Mouse (Mus musculus) CH12.LX (cell line): ENCODE measurements at regions not wholly inside any gene's neighbourhood (a gene's known extent, or its start where the extent isn't known, plus 50 kb on each side); places are given as distances from the start of the nearest gene placed in this dataset.

Experiments used
- DNase-seq: peaks from one replicate; pipeline ENCODE4 v3.0.0-alpha.2; 2013; ENCODE audit errors: extremely low read depth
- H3K27ac ChIP-seq: 2 replicates; pipeline ENCODE4 v1.5.1; 2012; ENCODE audit warnings: low read depth, mild to moderate bottlenecking, control low read depth, moderate library complexity; ENCODE audit not compliant: insufficient read depth
- H3K27me3 ChIP-seq: replicated peaks from 2 replicates; pipeline ENCODE3; 2012; ENCODE audit warnings: inconsistent platforms
- H3K36me3 ChIP-seq, 2 experiments: replicated peaks in 1 of 2; 2 replicates each; pipeline versions ENCODE3 to v1.6.1; 2012; ENCODE audit warnings: inconsistent platforms in 1 of 2, low read length in 1 of 2, mild to moderate bottlenecking in 1 of 2, mixed read lengths in 1 of 2, moderate library complexity in 1 of 2; ENCODE audit not compliant: control insufficient read depth in 1 of 2, insufficient read depth in 1 of 2
- H3K4me1 ChIP-seq, 2 experiments: 2 replicates each; pipeline ENCODE4 v1.6.1; 2012; ENCODE audit warnings: inconsistent platforms in 1 of 2, moderate library complexity in 1 of 2; ENCODE audit not compliant: insufficient read depth in 2 of 2, control insufficient read depth in 1 of 2
- H3K4me2 ChIP-seq: 2 replicates; pipeline ENCODE4 v1.6.1; 2012; ENCODE audit warnings: low read depth, mild to moderate bottlenecking, control low read depth; ENCODE audit not compliant: poor library complexity, insufficient read depth, severe bottlenecking
- H3K4me3 ChIP-seq, 3 experiments: fragments of 150-350 bp in 1 of 3; sonication (generic) in 1 of 3; replicated peaks in 1 of 3; 2 replicates each; pipeline versions ENCODE3 to v1.5.1; 2011 to 2012; ENCODE audit warnings: low read depth in 2 of 3, low read length in 2 of 3, mild to moderate bottlenecking in 2 of 3, moderate library complexity in 2 of 3, control low read depth in 1 of 3, improper control_type of control experiment in 1 of 3, inconsistent platforms in 1 of 3, mixed read lengths in 1 of 3; ENCODE audit not compliant: poor library complexity in 1 of 3
- H3K79me2 ChIP-seq: replicated peaks from 2 replicates; pipeline ENCODE4 v1.6.1; 2012; ENCODE audit warnings: mild to moderate bottlenecking, moderate library complexity; ENCODE audit not compliant: control insufficient read depth, poor library complexity, insufficient read depth, severe bottlenecking; ENCODE audit errors: extremely low read depth
- H3K9ac ChIP-seq: 2 replicates; pipeline ENCODE4 v1.6.1; 2012; ENCODE audit warnings: low read depth, mild to moderate bottlenecking, control low read depth, moderate library complexity; ENCODE audit not compliant: insufficient read depth
- H3K9me3 ChIP-seq: replicated peaks from 2 replicates; pipeline ENCODE3; 2012; ENCODE audit warnings: low read length, inconsistent platforms, mixed read lengths
- BHLHE40 ChIP-seq: IDR thresholded peaks from 2 replicates; pipeline ENCODE4 v1.6.1; 2011; ENCODE audit warnings: mild to moderate bottlenecking, low read depth, low read length, improper control_type of control experiment
- CTCF ChIP-seq, 2 experiments: IDR thresholded peaks in 1 of 2; conservative IDR thresholded peaks in 1 of 2; 2 replicates each; pipeline ENCODE4 v1.5.1; 2011 to 2012; ENCODE audit warnings: low read depth in 2 of 2, low read length in 2 of 2, improper control_type of control experiment in 1 of 2, inconsistent platforms in 1 of 2, mild to moderate bottlenecking in 1 of 2, moderate library complexity in 1 of 2
- E2F4 ChIP-seq: IDR thresholded peaks from 2 replicates; pipeline ENCODE4 v1.6.1; 2011; ENCODE audit warnings: low read depth, low read length, improper control_type of control experiment; ENCODE audit not compliant: insufficient replicate concordance
- ELF1 ChIP-seq: IDR thresholded peaks from 2 replicates; pipeline ENCODE4 v1.6.1; 2014; ENCODE audit warnings: low read depth, mild to moderate bottlenecking, inconsistent platforms, low read length, improper control_type of control experiment
- EP300 ChIP-seq: IDR thresholded peaks from 2 replicates; pipeline ENCODE4 v1.6.1; 2011; ENCODE audit warnings: low read length, improper control_type of control experiment
- GABPA ChIP-seq: IDR thresholded peaks from 2 replicates; pipeline ENCODE4 v1.6.1; 2012; ENCODE audit warnings: low read depth, low read length, improper control_type of control experiment, inconsistent platforms; ENCODE audit not compliant: insufficient replicate concordance
- HCFC1 ChIP-seq: IDR thresholded peaks from 2 replicates; pipeline ENCODE4 v1.6.1; 2012; ENCODE audit warnings: low read depth, mild to moderate bottlenecking, inconsistent platforms, low read length, improper control_type of control experiment
- IRF4 ChIP-seq: IDR thresholded peaks from 2 replicates; pipeline ENCODE4 v1.6.1; 2014; ENCODE audit warnings: low read depth, mild to moderate bottlenecking, inconsistent platforms, low read length, improper control_type of control experiment
- JUN ChIP-seq: IDR thresholded peaks from 2 replicates; pipeline ENCODE4 v1.6.1; 2011; ENCODE audit warnings: low read depth, mild to moderate bottlenecking, low read length, improper control_type of control experiment, moderate library complexity; ENCODE audit not compliant: insufficient read depth
- MAX ChIP-seq: IDR thresholded peaks from 2 replicates; pipeline ENCODE4 v1.6.1; 2011; ENCODE audit warnings: low read length, improper control_type of control experiment
- MXI1 ChIP-seq: IDR thresholded peaks from 2 replicates; pipeline ENCODE4 v1.6.1; 2011; ENCODE audit warnings: mild to moderate bottlenecking, low read depth, low read length, improper control_type of control experiment
- MYC ChIP-seq: IDR thresholded peaks from 2 replicates; pipeline ENCODE4 v1.6.1; 2011; ENCODE audit warnings: low read depth, mild to moderate bottlenecking, improper control_type of control experiment, low read length
- NRF1 ChIP-seq: IDR thresholded peaks from 2 replicates; pipeline ENCODE4 v1.6.1; 2014; ENCODE audit warnings: low read depth, mild to moderate bottlenecking, inconsistent platforms, low read length, improper control_type of control experiment, moderate library complexity
- POLR2AphosphoS2 ChIP-seq: IDR thresholded peaks from 2 replicates; pipeline ENCODE4 v1.6.1; 2011; ENCODE audit warnings: low read depth, low read length, improper control_type of control experiment
- SIN3A ChIP-seq: IDR thresholded peaks from 2 replicates; pipeline ENCODE4 v1.6.1; 2012; ENCODE audit warnings: low read length, improper control_type of control experiment, inconsistent platforms
- TCF12 ChIP-seq: IDR thresholded peaks from 2 replicates; pipeline ENCODE4 v1.6.1; 2014; ENCODE audit warnings: low read depth, mild to moderate bottlenecking, inconsistent platforms, low read length, improper control_type of control experiment
- UBTF ChIP-seq: IDR thresholded peaks from 2 replicates; pipeline ENCODE4 v1.6.1; 2012; ENCODE audit warnings: low read depth, mild to moderate bottlenecking, inconsistent platforms, low read length, improper control_type of control experiment, moderate library complexity
- ZC3H11A ChIP-seq: IDR thresholded peaks from 2 replicates; pipeline ENCODE4 v1.6.1; 2012; ENCODE audit warnings: low read depth, mild to moderate bottlenecking, inconsistent platforms, low read length, improper control_type of control experiment
- dilution Hi-C: fragments of 300-500 bp; cut with MboI; formaldehyde crosslinking; loops from 2 replicates; pipeline ENCODE4 v1.14.3; 2020; ENCODE audit warnings: low sequenced_read_pairs; ENCODE audit not compliant: extremely low pct_unique_long_range_greater_than_20kb, extremely low pct_ligation_motif_present
- in situ Hi-C: fragments of 300-500 bp; cut with MboI; formaldehyde crosslinking; loops from 3 replicates; pipeline ENCODE4 v1.14.3; 2019; ENCODE audit warnings: low sequenced_read_pairs, low pct_ligation_motif_present, low pct_unique_long_range_greater_than_20kb, mixed read lengths

DNA sequence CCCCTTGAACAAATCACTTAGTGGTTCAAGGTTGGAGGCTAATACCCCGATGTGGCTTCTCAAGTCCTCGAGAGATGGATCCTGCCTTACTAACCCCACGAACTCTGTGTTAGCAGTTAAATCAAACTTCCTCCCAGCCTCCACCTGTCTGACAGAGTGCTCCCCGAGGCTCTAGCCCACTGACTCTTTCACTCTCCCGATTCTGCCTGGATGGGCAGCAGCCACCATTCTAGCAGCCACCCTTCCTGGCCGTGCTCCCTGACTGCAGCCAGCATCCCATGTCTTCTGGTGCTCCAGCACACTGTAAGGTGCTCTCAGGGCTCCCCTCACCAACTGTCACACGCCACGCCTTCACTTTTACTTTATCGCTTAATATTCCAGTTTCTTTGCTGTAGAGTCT is 173.6 kb upstream of the Lpp start:
- H3K9ac ChIP-seq = no peak overlapping the region
- no peak for DNase-seq
- H3K4me2 ChIP-seq = no peak overlapping the region
- H3K27me3 ChIP-seq = peaks cover 49% of the 10 kb centered on the region
- no peaks in the 10 kb centered on the region for H3K36me3 ChIP-seq
- H3K4me3 ChIP-seq = no peak overlapping the region
- no peak for TF ChIP-seq CTCF (conservative IDR thresholded peaks at IDR 0.05 in 1 of 2, IDR thresholded peaks at IDR 0.05 in 1 of 2; ENCODE audit: low read depth in 2 of 2, low read length in 2 of 2)
- no peak for TF ChIP-seq ELF1
- TF ChIP-seq ZC3H11A = no peak
- TF ChIP-seq GABPA = no peak
- TF ChIP-seq MXI1 = no peak
- TF ChIP-seq JUN = no peak
- TF ChIP-seq IRF4 = no peak
- no peak for TF ChIP-seq BHLHE40
- no peak for TF ChIP-seq POLR2AphosphoS2
- no peak for TF ChIP-seq MYC
- no peak for TF ChIP-seq SIN3A
- TF ChIP-seq MAX = no peak
- no peak for TF ChIP-seq HCFC1
- TF ChIP-seq UBTF = no peak
- no peak for TF ChIP-seq E2F4
- TF ChIP-seq EP300 = no peak
- TF ChIP-seq NRF1 = no peak
- no peak for TF ChIP-seq TCF12
- no peaks in the 10 kb centered on the region for H3K9me3 ChIP-seq
- H3K79me2 ChIP-seq = no peaks in the 10 kb centered on the region
- in situ Hi-C loops (no loop called here), dilution Hi-C loops (no loop called here)
- H3K27ac ChIP-seq = no peak overlapping the region
- no peaks in the 10 kb centered on the region for H3K4me1 ChIP-seq

- no peak overlapping the region for H3K27ac ChIP-seq
- in situ Hi-C loops = no loop called here
- DNase-seq = no peak
These were observed 174.5 kb upstream of the Lpp start for GRCm38 (mm10) chr16:24218850-24219185.

More at GRCm38 (mm10) chr16:24218850-24219185, 174.5 kb upstream of the Lpp start:
- H3K9ac ChIP-seq = no peak overlapping the region
- TF ChIP-seq JUN = no peak
- no peak for TF ChIP-seq GABPA
- no peaks in the 10 kb centered on the region for H3K4me1 ChIP-seq
- no peak overlapping the region for H3K4me2 ChIP-seq
- H3K27me3 ChIP-seq = peaks cover 52% of the 10 kb centered on the region
- no peaks in the 10 kb centered on the region for H3K9me3 ChIP-seq
- dilution Hi-C loops = no loop called here
- no peaks in the 10 kb centered on the region for H3K79me2 ChIP-seq
- no peaks in the 10 kb centered on the region for H3K36me3 ChIP-seq
- H3K4me3 ChIP-seq = no peak overlapping the region
